Mouse (Mus musculus): Measurements from ENCODE around the gene Mtmr3. TPM values are rescaled to one million over a fixed set of nuclear protein-coding genes. Genes with fewer than 3 reads are reported as not detected.

Gene Mtmr3
- total and polyA plus RNA-seq, 3 experiments, result 29.1 to 31.9 TPM; not detected in 1

GRCm38 (mm10) chr11:4602691-4603441, 8.2 kb upstream of the Mtmr3 start:
- no peaks in the 10 kb centered on the region for H3K79me2 ChIP-seq (ENCODE audit: control insufficient read depth, insufficient read depth, low read length, poor library complexity)
- H3K4me1 ChIP-seq (ENCODE audit: control insufficient read depth in 1 of 2, insufficient read depth in 2 of 2, low read length in 2 of 2), result peaks cover 14 to 15% of the 10 kb centered on the region in 2 experiments
- H3K27me3 ChIP-seq (ENCODE audit: control insufficient read depth in 1 of 2, insufficient read depth in 2 of 2, low read length in 2 of 2), result peaks cover 0 to 6% of the 10 kb centered on the region in 2 experiments; a peak in 3 of 4 replicates
- no peak overlapping the region for H3K9ac ChIP-seq (ENCODE audit: control insufficient read depth, low read depth, low read length, poor library complexity, severe bottlenecking)
- no peak for TF ChIP-seq ZKSCAN1 (IDR thresholded peaks at IDR 0.05; ENCODE audit: low read depth, low read length)
- no peak for TF ChIP-seq MAFK (IDR thresholded peaks at IDR 0.05; ENCODE audit: borderline replicate concordance, low read depth, low read length)
- no peak for TF ChIP-seq CHD2 (IDR thresholded peaks at IDR 0.05; ENCODE audit: low read length)
- no peak for TF ChIP-seq MEF2A (IDR thresholded peaks at IDR 0.05; ENCODE audit: extremely low read depth, insufficient replicate concordance, low read depth, low read length, poor library complexity, severe bottlenecking)
- TF ChIP-seq EP300 (IDR thresholded peaks at IDR 0.05; ENCODE audit: low read depth in 1 of 2, low read length in 2 of 2), result no peak
- no peak overlapping the region for H3K4me3 ChIP-seq (ENCODE audit: control insufficient read depth in 1 of 2, insufficient read depth in 1 of 2, low read depth in 2 of 2, low read length in 2 of 2)
- no peaks in the 10 kb centered on the region for H3K9me3 ChIP-seq (replicated peaks; ENCODE audit: insufficient read depth, low read length)
- DNase-seq (ENCODE audit: low read depth, low spot score), result no peak
- H3K27ac ChIP-seq (ENCODE audit: control insufficient read depth, low read depth, low read length), result no peak overlapping the region
- H3K36me3 ChIP-seq (ENCODE audit: control insufficient read depth in 1 of 2, insufficient read depth in 2 of 2, low read length in 2 of 2), result peaks cover 0 to 17% of the 10 kb centered on the region in 2 experiments; a peak in 2 of 4 replicates

GRCm38 (mm10) chr11:4601890-4602289, 7.2 kb upstream of the Mtmr3 start:
- DNase-seq (ENCODE audit: low read depth, low spot score), result no peak

GRCm38 (mm10) chr11:4599916-4600315, 5.3 kb upstream of the Mtmr3 start:
- peak; percentile 86 for DNase-seq (ENCODE audit: low read depth, low spot score)
- H3K9ac ChIP-seq (ENCODE audit: control insufficient read depth, low read depth, low read length, poor library complexity, severe bottlenecking), result no peak overlapping the region
- peaks cover 11 to 16% of the 10 kb centered on the region in 2 experiments; a peak in 3 of 4 replicates for H3K4me1 ChIP-seq (ENCODE audit: control insufficient read depth in 1 of 2, insufficient read depth in 2 of 2, low read length in 2 of 2)
- H3K9me3 ChIP-seq (replicated peaks; ENCODE audit: insufficient read depth, low read length), result no peaks in the 10 kb centered on the region
- peaks cover 0 to 19% of the 10 kb centered on the region in 2 experiments; a peak in 2 of 4 replicates for H3K36me3 ChIP-seq (ENCODE audit: control insufficient read depth in 1 of 2, insufficient read depth in 2 of 2, low read length in 2 of 2)
- H3K79me2 ChIP-seq (ENCODE audit: control insufficient read depth, insufficient read depth, low read length, poor library complexity), result no peaks in the 10 kb centered on the region
- no peaks in the 10 kb centered on the region for H3K27me3 ChIP-seq (ENCODE audit: control insufficient read depth in 1 of 2, insufficient read depth in 2 of 2, low read length in 2 of 2)
- TF ChIP-seq MAX (IDR thresholded peaks at IDR 0.05; ENCODE audit: low read length), result no peak
- TF ChIP-seq JUND (IDR thresholded peaks at IDR 0.05; ENCODE audit: low read depth, low read length), result no peak
- peak; percentile 17 to 87; a peak in 2 of 4 replicates for TF ChIP-seq EP300 (IDR thresholded peaks at IDR 0.05; ENCODE audit: low read depth in 1 of 2, low read length in 2 of 2)
- peak; percentile 80 for TF ChIP-seq TBP (IDR thresholded peaks at IDR 0.05; ENCODE audit: low read depth, low read length)
- peak; percentile 31; the same call in 1 of the 2 replicates for TF ChIP-seq RCOR1 (IDR thresholded peaks at IDR 0.05; ENCODE audit: low read depth, low read length)
- TF ChIP-seq USF1 (IDR thresholded peaks at IDR 0.05; ENCODE audit: low read depth, low read length), result no peak
- no peak for TF ChIP-seq ZC3H11A (IDR thresholded peaks at IDR 0.05; ENCODE audit: low read depth, low read length)
- TF ChIP-seq UBTF (IDR thresholded peaks at IDR 0.05; ENCODE audit: borderline replicate concordance, insufficient read depth, low read depth, low read length), result no peak
- TF ChIP-seq GABPA (IDR thresholded peaks at IDR 0.05; ENCODE audit: low read depth, low read length), result no peak
- TF ChIP-seq SIN3A (IDR thresholded peaks at IDR 0.05; ENCODE audit: low read length), result no peak
- peak; percentile 21; the same call in 1 of the 2 replicates for TF ChIP-seq ZNF384 (IDR thresholded peaks at IDR 0.05; ENCODE audit: low read depth, low read length)
- TF ChIP-seq POLR2A (IDR thresholded peaks at IDR 0.05; ENCODE audit: control insufficient read depth in 1 of 2, insufficient read depth in 1 of 2, low read depth in 1 of 2, low read length in 2 of 2, poor library complexity in 1 of 2), result no peak
- TF ChIP-seq BHLHE40 (IDR thresholded peaks at IDR 0.05; ENCODE audit: borderline replicate concordance, low read depth, low read length), result no peak
- TF ChIP-seq GATA1 (IDR thresholded peaks at IDR 0.05; ENCODE audit: low read depth, low read length), result peak; percentile 75
- 0 out of 4 replicates have a peak overlapping the region, but pooled peaks of 1 of the 2 experiments have one; percentile 5 for H3K4me3 ChIP-seq (ENCODE audit: control insufficient read depth in 1 of 2, insufficient read depth in 1 of 2, low read depth in 2 of 2, low read length in 2 of 2)
- H3K27ac ChIP-seq (ENCODE audit: control insufficient read depth, low read depth, low read length), result peak overlapping the region; percentile 21; the same call in 1 of the 2 replicates

More at GRCm38 (mm10) chr11:4601890-4602289, 7.2 kb upstream of the Mtmr3 start:
- H3K27ac ChIP-seq (ENCODE audit: control insufficient read depth, low read depth, low read length), result no peak overlapping the region
- peaks cover 14 to 15% of the 10 kb centered on the region in 2 experiments for H3K4me1 ChIP-seq (ENCODE audit: control insufficient read depth in 1 of 2, insufficient read depth in 2 of 2, low read length in 2 of 2)
- H3K36me3 ChIP-seq (ENCODE audit: control insufficient read depth in 1 of 2, insufficient read depth in 2 of 2, low read length in 2 of 2), result peaks cover 0 to 17% of the 10 kb centered on the region in 2 experiments; a peak in 2 of 4 replicates
- peak; percentile 81 for TF ChIP-seq ZNF384 (IDR thresholded peaks at IDR 0.05; ENCODE audit: low read depth, low read length)
- no peak for TF ChIP-seq MYB (IDR thresholded peaks at IDR 0.05; ENCODE audit: low read depth, low read length)
- no peaks in the 10 kb centered on the region for H3K27me3 ChIP-seq (ENCODE audit: control insufficient read depth in 1 of 2, insufficient read depth in 2 of 2, low read length in 2 of 2)
- H3K9me3 ChIP-seq (replicated peaks; ENCODE audit: insufficient read depth, low read length), result no peaks in the 10 kb centered on the region
- no peak overlapping the region for H3K9ac ChIP-seq (ENCODE audit: control insufficient read depth, low read depth, low read length, poor library complexity, severe bottlenecking)
- H3K4me3 ChIP-seq (ENCODE audit: control insufficient read depth in 1 of 2, insufficient read depth in 1 of 2, low read depth in 2 of 2, low read length in 2 of 2), result no peak overlapping the region
- no peaks in the 10 kb centered on the region for H3K79me2 ChIP-seq (ENCODE audit: control insufficient read depth, insufficient read depth, low read length, poor library complexity)

Measured in MEL (cell line).